Mouse (Mus musculus): ENCODE data around the gene Eif4e2. TPM values are rescaled to one million over a fixed set of nuclear protein-coding genes. Genes with fewer than 3 reads are reported as not detected.

The Eif4e2 gene
- total RNA-seq, 4 experiments from 2014 or later = 51.7 to 54.8 (median 53.8) TPM

- no peak for DNase-seq (ENCODE audit: low spot score in 2 of 2)
Observed at GRCm38 (mm10) chr1:87201848-87202247, 11.9 kb upstream of the Eif4e2 start.

GRCm38 (mm10) chr1:87203779-87204178 lies 9.9 kb upstream of the Eif4e2 start:
- no peak for DNase-seq (ENCODE audit: low spot score in 2 of 2)

- DNase-seq (ENCODE audit: low spot score in 2 of 2) = no peak
Observed at GRCm38 (mm10) chr1:87204465-87204864, 9.2 kb upstream of the Eif4e2 start, which contains the start of gene Chrng. Gene Chrng, plus strand, starts transcription at chr1:87204657.

- no peak for DNase-seq (ENCODE audit: low spot score in 2 of 2)
Observed at GRCm38 (mm10) chr1:87205038-87205437, 8.7 kb upstream of the Eif4e2 start.

GRCm38 (mm10) chr1:87205502-87205901 lies 8.2 kb upstream of the Eif4e2 start:
- DNase-seq (ENCODE audit: low spot score in 2 of 2) = no peak

GRCm38 (mm10) chr1:87206339-87206738 lies 7.4 kb upstream of the Eif4e2 start:
- DNase-seq (ENCODE audit: low spot score in 2 of 2) = no peak

- no peak for DNase-seq (ENCODE audit: low spot score in 2 of 2)
Observed at GRCm38 (mm10) chr1:87211431-87211830, 2.3 kb upstream of the Eif4e2 start.

GRCm38 (mm10) chr1:87214748-87215147 lies 1.0 kb downstream of the Eif4e2 start:
- no peak for DNase-seq (ENCODE audit: low spot score in 2 of 2)

- no peak for DNase-seq (ENCODE audit: low spot score in 2 of 2)
Observed at GRCm38 (mm10) chr1:87217938-87218337, 4.2 kb downstream of the Eif4e2 start.

- no peak for DNase-seq (ENCODE audit: low spot score in 2 of 2)
Observed at GRCm38 (mm10) chr1:87225739-87226138, 12.0 kb downstream of the Eif4e2 start.

GRCm38 (mm10) chr1:87226409-87227159 lies 12.9 kb downstream of the Eif4e2 start:
- DNase-seq (ENCODE audit: low spot score in 2 of 2) = no peak

GRCm38 (mm10) chr1:87227160-87227550 lies 13.4 kb downstream of the Eif4e2 start:
- peak; percentile 56 to 69 for DNase-seq (ENCODE audit: low spot score in 2 of 2)

GRCm38 (mm10) chr1:87230606-87231005 lies 16.9 kb downstream of the Eif4e2 start:
- no peak for DNase-seq (ENCODE audit: low spot score in 2 of 2)

GRCm38 (mm10) chr1:87232197-87232596 lies 18.5 kb downstream of the Eif4e2 start:
- DNase-seq (ENCODE audit: low spot score in 2 of 2) = no peak

GRCm38 (mm10) chr1:87239056-87239455 lies 25.3 kb downstream of the Eif4e2 start:
- no peak for DNase-seq (ENCODE audit: low spot score in 2 of 2)

GRCm38 (mm10) chr1:87243021-87243420 lies 29.3 kb downstream of the Eif4e2 start:
- no peak for DNase-seq (ENCODE audit: low spot score in 2 of 2)

GRCm38 (mm10) chr1:87245430-87245829 lies 31.7 kb downstream of the Eif4e2 start:
- no peak for DNase-seq (ENCODE audit: low spot score in 2 of 2)

GRCm38 (mm10) chr1:87245929-87246815 lies 32.5 kb downstream of the Eif4e2 start:
- DNase-seq (ENCODE audit: low spot score in 2 of 2) = peak; percentile 48 to 57

- no peak for DNase-seq (ENCODE audit: low spot score in 2 of 2)
Observed at GRCm38 (mm10) chr1:87252040-87252609, 38.4 kb downstream of the Eif4e2 start.

GRCm38 (mm10) chr1:87255173-87255572 lies 41.5 kb downstream of the Eif4e2 start:
- no peak for DNase-seq (ENCODE audit: low spot score in 2 of 2)

- DNase-seq (ENCODE audit: low spot score in 2 of 2) = no peak
Observed at GRCm38 (mm10) chr1:87257691-87258090, 44.0 kb downstream of the Eif4e2 start.

GRCm38 (mm10) chr1:87258484-87258883 lies 44.8 kb downstream of the Eif4e2 start:
- no peak for DNase-seq (ENCODE audit: low spot score in 2 of 2)

Measured in gastrocnemius, adult 8-10 months (tissue).